Mouse (Mus musculus): ENCODE results near the gene Sipa1l1.

DNA sequence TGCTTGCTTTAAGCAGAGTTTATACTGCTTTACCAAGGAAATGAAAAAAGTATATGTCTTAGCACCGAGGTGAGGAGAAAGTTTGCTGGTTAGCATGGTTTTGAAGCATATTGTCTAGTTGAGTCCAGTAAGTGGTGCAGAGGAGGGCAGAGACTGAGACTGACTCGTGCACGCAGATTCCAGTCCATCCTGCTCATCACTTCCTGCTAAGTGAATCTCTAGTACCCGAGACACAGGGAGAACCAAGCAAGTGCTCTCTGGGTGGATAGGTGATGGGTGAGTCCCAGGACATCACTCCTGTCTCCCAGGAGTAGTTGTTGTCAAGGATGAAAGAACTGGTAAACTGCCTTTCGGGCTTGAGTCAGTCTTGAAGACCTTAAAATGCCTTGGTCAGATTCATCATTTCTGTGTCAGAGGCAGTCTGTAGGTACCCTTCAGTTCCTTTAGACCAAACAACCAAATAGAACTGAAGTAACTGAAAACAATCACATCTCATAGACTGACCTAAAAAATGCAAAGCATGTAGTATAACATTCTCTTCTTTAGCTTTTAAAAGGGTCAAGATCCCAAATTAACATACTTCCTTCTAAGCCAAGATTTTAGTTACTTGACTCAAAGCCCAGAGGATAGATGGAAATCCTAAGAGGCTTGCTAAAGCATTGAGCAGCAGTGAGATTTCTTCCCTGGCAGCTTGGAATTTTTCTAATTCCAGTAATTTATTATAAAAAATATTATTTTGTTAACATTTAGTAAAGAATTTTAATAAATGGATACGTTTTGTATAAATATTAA lies 89.1 kb downstream of the Sipa1l1 start:
- TF ChIP-seq ETS1 (conservative IDR thresholded peaks at IDR 0.05; ENCODE audit: low read depth, low read length) (no peak), ZKSCAN1 (IDR thresholded peaks at IDR 0.05; ENCODE audit: borderline replicate concordance, low read depth, low read length) (no peak), ZC3H11A (IDR thresholded peaks at IDR 0.05; ENCODE audit: low read depth, low read length) (no peak), MYC (IDR thresholded peaks at IDR 0.05; ENCODE audit: low read depth, low read length) (no peak)
